Mouse (Mus musculus) midbrain, embryonic 11.5 days (tissue): ENCODE data around the gene Cenpu. TPM values are rescaled to one million over a fixed set of nuclear protein-coding genes. Genes with fewer than 3 reads are reported as not detected.

Experiments used
- ATAC-seq: fragments of 200-750 bp; cut with Nextera tagmentation; 2 replicates; pipeline ENCODE4 v1.8.0; 2017; ENCODE audit warnings: moderate TSS enrichment, moderate library complexity; ENCODE audit not compliant: low FRiP score
- DNase-seq: peaks from one replicate; pipeline ENCODE4 v3.0.0; 2015; ENCODE audit warnings: low spot score; ENCODE audit errors: missing footprints
- H3K27ac ChIP-seq: fragments of 300-500 bp; sonication (generic); 2 replicates; pipeline ENCODE4 v1.5.1; 2014; ENCODE audit warnings: low read depth, low read length
- H3K27me3 ChIP-seq: fragments of 300-500 bp; sonication (generic); 2 replicates; pipeline ENCODE4 v1.6.1; 2014; ENCODE audit warnings: mild to moderate bottlenecking, low read length, moderate library complexity, mixed read lengths; ENCODE audit not compliant: control insufficient read depth, insufficient read depth
- H3K36me3 ChIP-seq: fragments of 300-500 bp; sonication (generic); 2 replicates; pipeline ENCODE4 v1.6.1; 2014; ENCODE audit warnings: mild to moderate bottlenecking, low read length, moderate library complexity, mixed read lengths; ENCODE audit not compliant: control insufficient read depth, insufficient read depth
- H3K4me1 ChIP-seq: fragments of 300-500 bp; sonication (generic); 2 replicates; pipeline ENCODE4 v1.6.1; 2014; ENCODE audit warnings: low read length; ENCODE audit not compliant: control insufficient read depth, insufficient read depth
- H3K4me2 ChIP-seq: fragments of 300-500 bp; sonication (generic); 2 replicates; pipeline ENCODE4 v1.6.1; 2014; ENCODE audit warnings: mild to moderate bottlenecking, moderate library complexity
- H3K4me3 ChIP-seq: fragments of 300-500 bp; sonication (generic); 2 replicates; pipeline ENCODE4 v1.5.1; 2014; ENCODE audit warnings: low read depth, low read length
- H3K9ac ChIP-seq: fragments of 300-500 bp; sonication (generic); 2 replicates; pipeline ENCODE4 v1.6.1; 2014; ENCODE audit warnings: low read length
- H3K9me3 ChIP-seq: fragments of 300-500 bp; sonication (generic); 2 replicates; pipeline ENCODE4 v1.6.1; 2016; ENCODE audit warnings: low read length; ENCODE audit not compliant: control insufficient read depth
- WGBS: fragments of 180-500 bp; shearing (Covaris S2); extraction: QIAGEN DNeasy Blood & Tissue Kit; methylation state at CpG from one replicate; pipeline ENCODE4 v1.1.7; 2014; 5-methylcytosine and 5-hydroxymethylcytosine counted together
- polyA plus RNA-seq: library from polyadenylated mRNA; unstranded; fragments of >200 nt; fragmentation: Nextera tagmentation; extraction: Ambion mirVana; gene quantifications from 2 replicates; pipeline ENCODE4 v1.2.1, GENCODE M21; 2014

Cenpu gene
- polyA plus RNA-seq, 1 experiment from 2014 or later, result 32.6 TPM

DNA sequence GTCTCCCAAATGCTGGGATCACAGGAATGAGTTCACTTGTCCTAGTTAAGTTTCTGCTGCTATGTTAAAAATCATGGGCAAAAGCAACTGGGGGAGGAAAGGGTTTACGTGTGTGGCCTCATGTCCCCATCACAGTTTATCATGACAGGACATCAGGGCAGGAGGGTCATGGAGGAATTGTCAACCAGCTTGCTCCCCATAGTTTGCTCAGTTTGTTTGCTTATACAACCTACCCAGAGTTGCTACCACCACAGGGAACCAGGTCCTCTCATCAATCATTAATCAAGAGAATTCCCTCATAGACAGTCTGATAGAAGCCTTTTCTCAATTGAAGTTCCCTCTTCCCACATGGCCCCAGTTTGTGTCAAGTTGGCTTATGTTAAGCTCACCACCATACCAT, 37.8 kb upstream of the Cenpu start:
- no peak overlapping the region for H3K27ac ChIP-seq
- WGBS, result 91% methylated on average over 1 of the region's 1 CpGs
- H3K36me3 ChIP-seq, result no peaks in the 10 kb centered on the region
- no peak overlapping the region for H3K4me3 ChIP-seq
- H3K27me3 ChIP-seq, result no peaks in the 10 kb centered on the region
- no peak overlapping the region for H3K9ac ChIP-seq
- no peaks in the 10 kb centered on the region for H3K9me3 ChIP-seq
- DNase-seq (no peak), ATAC-seq (no peak)
- H3K4me2 ChIP-seq, result no peak overlapping the region
- no peaks in the 10 kb centered on the region for H3K4me1 ChIP-seq

DNA sequence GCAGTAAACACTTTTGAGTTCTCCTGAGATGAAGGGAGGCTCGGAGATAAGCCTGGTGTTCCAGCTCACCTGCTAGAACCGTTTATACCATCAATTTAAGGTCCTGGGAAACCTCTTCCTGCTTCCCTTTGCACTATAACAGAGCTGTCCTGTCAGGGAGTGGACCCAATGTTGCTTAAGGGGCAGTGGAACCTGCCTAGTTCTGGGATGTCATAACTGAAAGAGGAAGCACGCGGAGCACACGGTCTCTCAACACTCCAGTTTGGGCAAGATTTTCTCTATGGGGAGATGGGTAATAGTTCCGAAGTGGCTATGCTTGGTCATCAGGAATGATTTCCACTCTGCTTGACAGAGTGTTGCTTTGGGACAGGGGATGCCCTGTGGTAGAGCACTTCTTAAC, 31.2 kb upstream of the Cenpu start:
- H3K27ac ChIP-seq, result no peak overlapping the region
- WGBS, result 89% methylated on average over 6 of the region's 6 CpGs

DNA sequence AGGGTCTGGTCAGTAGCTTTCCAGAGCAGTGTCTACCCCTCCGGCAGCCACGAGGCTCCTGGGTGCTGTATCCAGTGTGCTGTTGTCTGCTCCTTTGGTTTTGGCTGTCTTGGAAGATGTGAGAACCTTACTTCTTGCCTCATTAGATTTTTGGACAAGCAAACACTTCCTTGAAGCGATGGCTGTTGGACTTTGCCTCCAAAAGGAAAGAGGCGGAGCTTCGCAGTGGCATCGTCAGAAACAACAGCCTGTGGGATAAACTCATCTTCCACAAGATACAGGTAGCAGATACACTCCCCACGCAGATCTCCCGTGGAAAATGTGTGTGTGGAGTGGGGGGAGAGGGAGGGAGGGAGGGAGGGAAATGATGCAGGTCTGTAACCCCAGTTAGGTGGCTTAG, 25.7 kb upstream of the Cenpu start:
- H3K27ac ChIP-seq, result no peak overlapping the region
- no peak overlapping the region for H3K4me2 ChIP-seq
- no peaks in the 10 kb centered on the region for H3K4me1 ChIP-seq
- DNase-seq, result no peak
- H3K9me3 ChIP-seq, result no peaks in the 10 kb centered on the region
- no peaks in the 10 kb centered on the region for H3K27me3 ChIP-seq
- no peaks in the 10 kb centered on the region for H3K36me3 ChIP-seq
- no peak for ATAC-seq
- 90% methylated on average over 8 of the region's 8 CpGs for WGBS
- no peak overlapping the region for H3K4me3 ChIP-seq
- H3K9ac ChIP-seq, result no peak overlapping the region

More for the DNA sequence above, 31.2 kb upstream of the Cenpu start:
- no peak overlapping the region for H3K9ac ChIP-seq
- no peak for ATAC-seq
- H3K36me3 ChIP-seq, result no peaks in the 10 kb centered on the region
- H3K27me3 ChIP-seq, result no peaks in the 10 kb centered on the region
- H3K4me2 ChIP-seq, result no peak overlapping the region
- no peaks in the 10 kb centered on the region for H3K4me1 ChIP-seq
- no peak for DNase-seq
- no peaks in the 10 kb centered on the region for H3K9me3 ChIP-seq
- no peak overlapping the region for H3K4me3 ChIP-seq

DNA sequence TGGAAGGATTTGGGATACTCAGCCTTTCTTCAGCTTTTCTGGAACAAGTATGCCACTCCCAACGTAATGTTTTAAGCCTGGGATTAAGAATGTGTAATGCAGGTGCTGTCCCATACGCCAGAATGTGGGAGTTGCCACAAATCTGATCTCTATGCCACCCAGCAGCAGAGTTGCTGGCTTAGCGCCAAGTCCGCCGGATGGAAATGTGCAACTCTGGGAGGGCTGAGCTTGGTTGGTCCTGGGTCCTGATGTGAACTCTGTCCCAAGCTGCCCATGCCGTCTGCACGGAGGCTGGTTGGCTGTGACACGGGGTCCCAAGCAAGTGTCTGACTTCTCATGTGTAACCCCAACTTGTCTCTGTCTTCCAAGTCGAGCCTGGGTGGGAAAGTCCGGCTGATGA, 25.0 kb upstream of the Cenpu start:
- H3K4me1 ChIP-seq, result no peaks in the 10 kb centered on the region
- DNase-seq (no peak), ATAC-seq (no peak)
- H3K9me3 ChIP-seq, result no peaks in the 10 kb centered on the region
- H3K4me2 ChIP-seq, result no peak overlapping the region
- H3K4me3 ChIP-seq, result no peak overlapping the region
- no peak overlapping the region for H3K9ac ChIP-seq
- H3K27ac ChIP-seq, result no peak overlapping the region
- 87% methylated on average over 10 of the region's 10 CpGs for WGBS
- H3K27me3 ChIP-seq, result no peaks in the 10 kb centered on the region
- H3K36me3 ChIP-seq, result no peaks in the 10 kb centered on the region

DNA sequence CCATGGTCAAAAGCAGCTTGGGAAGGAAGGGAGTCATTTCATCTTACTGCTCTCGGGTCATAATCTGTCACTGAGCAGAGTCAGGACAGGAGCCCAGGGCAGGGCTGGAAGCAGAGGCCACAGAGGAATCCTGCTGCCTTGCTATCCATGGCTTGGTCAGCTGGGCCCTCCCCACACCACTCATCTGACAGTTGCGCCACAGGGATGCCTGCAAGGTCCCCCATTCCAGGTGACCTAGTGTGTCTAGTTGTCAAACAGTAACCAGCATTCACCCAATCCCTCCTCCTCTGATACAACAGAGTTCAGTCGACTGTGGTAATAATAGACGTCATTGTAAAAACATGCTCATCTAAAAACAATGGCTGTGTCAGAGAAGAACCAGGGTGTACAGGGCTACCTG, 22.3 kb upstream of the Cenpu start:
- Histone ChIP-seq H3K9ac (no peak overlapping the region), H3K36me3 (no peaks in the 10 kb centered on the region), H3K4me1 (no peaks in the 10 kb centered on the region), H3K27me3 (no peaks in the 10 kb centered on the region), H3K27ac (no peak overlapping the region), H3K4me3 (no peak overlapping the region), H3K9me3 (no peaks in the 10 kb centered on the region), H3K4me2 (no peak overlapping the region)
- DNase-seq (no peak), ATAC-seq (no peak)
- WGBS, result 74% methylated on average over 4 of the region's 4 CpGs

DNA sequence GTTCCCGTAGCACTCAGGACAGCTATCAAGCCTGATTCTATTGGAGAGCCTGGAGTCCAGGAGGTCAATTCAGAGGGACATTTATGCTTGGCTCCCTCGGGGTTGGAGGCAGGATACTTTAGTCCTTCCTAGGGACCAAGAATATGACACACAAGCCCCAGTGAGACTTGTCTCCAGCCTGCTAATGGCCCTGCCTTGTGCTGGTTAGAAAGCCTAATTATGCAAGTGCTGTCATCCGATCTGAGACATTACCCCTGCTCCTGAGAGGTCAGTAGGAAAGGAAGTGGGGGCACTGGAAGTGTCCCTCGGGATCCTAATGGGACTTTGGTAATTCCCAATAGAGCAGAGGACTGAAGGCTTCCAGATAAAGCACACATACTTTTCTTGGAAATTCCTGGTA, 21.3 kb upstream of the Cenpu start:
- no peak overlapping the region for H3K9ac ChIP-seq
- H3K4me2 ChIP-seq, result no peak overlapping the region
- DNase-seq (no peak), ATAC-seq (no peak)
- no peak overlapping the region for H3K4me3 ChIP-seq
- H3K36me3 ChIP-seq, result no peaks in the 10 kb centered on the region
- WGBS, result 60% methylated on average over 4 of the region's 4 CpGs
- H3K4me1 ChIP-seq, result no peaks in the 10 kb centered on the region
- H3K27me3 ChIP-seq, result no peaks in the 10 kb centered on the region
- H3K27ac ChIP-seq, result no peak overlapping the region
- no peaks in the 10 kb centered on the region for H3K9me3 ChIP-seq

DNA sequence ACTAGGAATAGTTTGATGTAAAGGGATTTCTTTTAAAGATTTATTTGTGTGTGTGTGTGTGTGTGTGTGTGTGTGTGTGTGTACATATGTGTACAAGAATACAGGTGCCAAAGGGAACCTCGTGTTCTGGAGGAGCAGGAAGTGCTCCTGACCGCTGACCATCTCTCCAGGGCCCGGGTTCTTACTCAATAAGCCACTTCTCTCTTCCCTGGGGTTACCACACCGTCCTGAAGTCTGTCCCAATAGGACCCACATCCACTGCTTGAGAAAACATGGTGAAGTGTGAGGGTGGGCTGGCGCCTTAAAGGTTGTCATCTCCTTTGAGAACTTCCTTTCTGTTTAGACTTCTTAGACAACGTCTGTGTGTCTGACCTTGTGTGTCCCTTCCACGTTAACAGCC, 17.9 kb upstream of the Cenpu start:
- H3K27me3 ChIP-seq, result no peaks in the 10 kb centered on the region

DNA sequence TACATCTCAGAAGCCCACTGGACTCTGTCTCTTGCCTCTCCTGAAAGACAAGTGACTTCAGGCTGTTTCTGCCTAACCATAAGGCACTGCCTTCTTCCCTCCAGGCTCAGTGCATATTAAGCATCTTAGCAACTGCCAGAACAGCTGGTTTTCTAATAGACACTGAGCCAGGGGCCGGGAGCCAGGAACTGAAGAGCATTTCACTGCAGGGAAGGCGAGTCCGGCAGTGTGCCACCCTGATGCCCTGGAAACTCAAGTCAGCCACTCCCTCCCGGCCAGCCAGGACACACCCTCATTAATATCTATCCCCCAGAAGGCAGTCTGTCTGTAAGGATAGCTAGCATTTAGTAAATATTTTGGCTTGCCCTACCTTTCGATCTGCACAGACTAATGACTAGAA, 12.1 kb upstream of the Cenpu start:
- DNase-seq, result no peak
- Histone ChIP-seq H3K4me1 (no peaks in the 10 kb centered on the region), H3K27ac (no peak overlapping the region), H3K4me2 (no peak overlapping the region), H3K4me3 (no peak overlapping the region), H3K27me3 (no peaks in the 10 kb centered on the region), H3K36me3 (no peaks in the 10 kb centered on the region), H3K9me3 (no peaks in the 10 kb centered on the region), H3K9ac (no peak overlapping the region)
- 77% methylated on average over 5 of the region's 5 CpGs for WGBS
- no peak for ATAC-seq

More for the DNA sequence above, 17.9 kb upstream of the Cenpu start:
- no peaks in the 10 kb centered on the region for H3K9me3 ChIP-seq
- H3K9ac ChIP-seq, result no peak overlapping the region
- no peak overlapping the region for H3K4me3 ChIP-seq
- DNase-seq (no peak), ATAC-seq (no peak)
- no peaks in the 10 kb centered on the region for H3K4me1 ChIP-seq
- no peak overlapping the region for H3K4me2 ChIP-seq
- WGBS, result 88% methylated on average over 7 of the region's 7 CpGs
- no peak overlapping the region for H3K27ac ChIP-seq
- no peaks in the 10 kb centered on the region for H3K36me3 ChIP-seq

DNA sequence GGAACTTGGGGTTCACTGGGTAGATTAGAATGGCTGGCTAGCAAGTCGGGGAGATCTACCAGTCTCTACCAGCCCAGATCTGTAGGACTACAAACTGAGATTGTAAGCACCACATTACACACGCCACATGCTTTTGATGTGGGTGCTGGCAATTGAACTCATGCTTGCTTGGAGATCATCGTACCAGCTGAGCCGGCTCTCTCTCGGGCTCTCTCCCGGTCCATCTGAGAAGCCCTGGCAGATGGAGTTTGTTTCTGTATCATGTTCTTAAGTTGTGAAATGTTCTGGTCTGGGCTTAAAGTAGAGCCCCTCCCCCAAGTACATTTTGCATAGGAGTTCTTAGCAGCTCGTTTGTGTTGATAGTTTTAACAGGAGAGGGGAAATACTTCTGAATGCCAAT, 8.6 kb upstream of the Cenpu start:
- 82% methylated on average over 7 of the region's 7 CpGs for WGBS
- Histone ChIP-seq H3K36me3 (no peaks in the 10 kb centered on the region), H3K4me3 (no peak overlapping the region), H3K9me3 (no peaks in the 10 kb centered on the region), H3K4me1 (no peaks in the 10 kb centered on the region), H3K4me2 (no peak overlapping the region), H3K27ac (no peak overlapping the region), H3K27me3 (no peaks in the 10 kb centered on the region), H3K9ac (no peak overlapping the region)
- no peak for DNase-seq
- no peak for ATAC-seq

DNA sequence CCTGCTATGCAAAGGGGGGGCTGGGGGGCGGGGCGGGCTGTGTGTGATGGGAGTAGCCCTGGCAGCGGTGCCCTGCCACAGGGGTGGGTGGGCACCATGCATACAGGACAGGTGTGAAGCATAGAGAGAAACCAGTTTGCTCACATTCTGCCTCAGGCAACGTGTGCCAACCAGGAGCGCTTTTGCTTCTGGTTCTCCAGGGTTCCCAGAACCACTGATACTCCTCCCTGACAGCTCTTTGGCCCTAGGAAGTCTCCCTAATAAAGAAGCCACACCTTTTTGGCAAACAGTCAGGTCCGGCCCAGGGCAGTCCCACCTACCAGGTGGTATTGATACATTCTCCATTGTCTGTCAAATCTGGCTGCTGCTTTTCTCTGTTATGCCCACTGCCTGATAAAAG, 8.2 kb upstream of the Cenpu start:
- 72% methylated on average over 6 of the region's 6 CpGs for WGBS
- H3K27ac ChIP-seq, result no peak overlapping the region
- H3K4me3 ChIP-seq, result no peak overlapping the region
- H3K9me3 ChIP-seq, result no peaks in the 10 kb centered on the region
- DNase-seq (no peak), ATAC-seq (no peak)
- H3K27me3 ChIP-seq, result no peaks in the 10 kb centered on the region
- H3K9ac ChIP-seq, result no peak overlapping the region
- H3K4me2 ChIP-seq, result no peak overlapping the region
- H3K4me1 ChIP-seq, result no peaks in the 10 kb centered on the region
- H3K36me3 ChIP-seq, result no peaks in the 10 kb centered on the region
